Mouse (Mus musculus): ENCODE data around the gene Abhd17c.

Gene Abhd17c

GRCm38 (mm10) chr7:84086039-84086829, 65.5 kb downstream of the Abhd17c start, which contains the start of gene Cemip:
Gene Cemip (minus strand): TSS chr7:84086502.
- in situ Hi-C loops (cut with MboI, MseI): loop anchor here (5.0 kb wide), 3 partner anchors 174 to 191 kb away; no protein-coding TSS in a partner anchor

- in situ Hi-C loops (cut with MboI, MseI): loop anchor here (5.0 kb wide), 3 partner anchors 173 to 192 kb away; no protein-coding TSS in a partner anchor
These were observed 66.4 kb downstream of the Abhd17c start for GRCm38 (mm10) chr7:84085049-84085945.

- in situ Hi-C loops (cut with MboI, MseI): no loop called here
These were observed 74.3 kb downstream of the Abhd17c start for GRCm38 (mm10) chr7:84077257-84078013.

- in situ Hi-C loops (cut with MboI, MseI): no loop called here
These were observed 77.4 kb downstream of the Abhd17c start for GRCm38 (mm10) chr7:84074266-84074665.

- in situ Hi-C loops (cut with MboI, MseI): no loop called here
These were observed 77.8 kb downstream of the Abhd17c start for GRCm38 (mm10) chr7:84073856-84074255.

GRCm38 (mm10) chr7:84068931-84069330, 82.8 kb downstream of the Abhd17c start:
- in situ Hi-C loops (cut with MboI, MseI): no loop called here

GRCm38 (mm10) chr7:84059799-84060198, 91.9 kb downstream of the Abhd17c start:
- in situ Hi-C loops (cut with MboI, MseI): no loop called here

Data from T-helper 17 cell (primary cell).